Mouse (Mus musculus) embryonic facial prominence, embryonic 13.5 days (tissue): ENCODE data around the gene Pglyrp1. TPM values are rescaled to one million over a fixed set of nuclear protein-coding genes. Genes with fewer than 3 reads are reported as not detected.

ENCODE experiments used
- ATAC-seq: fragments of 200-750 bp; cut with Nextera tagmentation; 2 replicates; pipeline ENCODE4 v1.8.0; 2017; ENCODE audit warnings: low read depth; ENCODE audit not compliant: insufficient number of reproducible peaks, insufficient read depth, low FRiP score, low TSS enrichment
- H3K27ac ChIP-seq: fragments of 300-500 bp; sonication (generic); 2 replicates; pipeline ENCODE4 v1.5.1; 2015; ENCODE audit warnings: moderate library complexity, mild to moderate bottlenecking, inconsistent platforms
- H3K27me3 ChIP-seq: fragments of 300-500 bp; sonication (generic); 2 replicates; pipeline ENCODE4 v1.6.1; 2015; ENCODE audit warnings: mild to moderate bottlenecking, inconsistent platforms
- H3K36me3 ChIP-seq: fragments of 300-500 bp; sonication (generic); 2 replicates; pipeline ENCODE4 v1.6.1; 2015; ENCODE audit warnings: mild to moderate bottlenecking, inconsistent platforms
- H3K4me1 ChIP-seq: fragments of 300-500 bp; sonication (generic); 2 replicates; pipeline ENCODE4 v1.6.1; 2015; ENCODE audit warnings: inconsistent platforms
- H3K4me2 ChIP-seq: fragments of 300-500 bp; sonication (generic); 2 replicates; pipeline ENCODE4 v1.6.1; 2015; ENCODE audit warnings: moderate library complexity, mild to moderate bottlenecking, inconsistent platforms
- H3K4me3 ChIP-seq: fragments of 300-500 bp; sonication (generic); 2 replicates; pipeline ENCODE4 v1.5.1; 2015; ENCODE audit warnings: mild to moderate bottlenecking, inconsistent platforms
- H3K9ac ChIP-seq: fragments of 300-500 bp; sonication (generic); 2 replicates; pipeline ENCODE4 v1.6.1; 2015; ENCODE audit warnings: mild to moderate bottlenecking, inconsistent platforms
- H3K9me3 ChIP-seq: fragments of 300-500 bp; sonication (generic); 2 replicates; pipeline ENCODE4 v1.6.1; 2016; ENCODE audit warnings: inconsistent platforms
- WGBS: fragments of 180-500 bp; shearing (Covaris S2); methylation state at CpG from one replicate; pipeline ENCODE4 v1.1.7; 2015; ENCODE audit warnings: mixed read lengths; 5-methylcytosine and 5-hydroxymethylcytosine counted together
- polyA plus RNA-seq: library from polyadenylated mRNA; unstranded; fragments of >200 nt; fragmentation: Nextera tagmentation; extraction: Ambion mirVana; gene quantifications from 2 replicates; pipeline ENCODE4 v1.2.1, GENCODE M21; 2015

Pglyrp1 gene
- polyA plus RNA-seq, 1 experiment from 2014 or later: 0.76 TPM

DNA sequence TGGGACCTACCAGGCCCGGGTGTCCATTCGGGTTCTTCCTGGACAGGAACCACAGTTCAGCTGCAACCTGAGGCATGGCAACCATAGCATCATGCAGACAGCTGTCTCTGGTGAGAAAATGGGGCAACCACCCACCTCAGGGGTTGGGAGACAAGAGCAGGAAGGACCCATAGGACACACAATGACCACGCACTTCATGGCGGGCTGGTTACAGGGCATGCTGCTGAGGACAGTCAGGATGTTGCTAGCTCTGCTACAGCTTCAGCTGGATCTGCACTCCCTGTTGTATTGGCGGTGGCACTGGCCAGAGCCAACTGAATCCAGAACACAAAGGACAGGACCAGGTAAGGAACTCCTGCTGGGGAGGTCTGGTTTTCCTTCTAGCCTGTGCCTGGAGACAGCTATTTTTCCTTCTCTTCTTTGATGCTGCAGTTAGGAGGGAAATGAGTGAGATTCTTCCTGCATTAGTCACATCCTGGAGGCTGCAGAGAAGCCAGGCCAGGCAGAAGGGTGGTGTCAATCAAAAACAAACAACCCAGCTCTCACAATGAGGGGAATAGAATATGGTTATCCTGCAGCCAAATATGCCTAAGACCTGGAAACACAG is 12.7 kb upstream of the Pglyrp1 start:
- Histone ChIP-seq H3K36me3 (no peaks in the 10 kb centered on the region), H3K27me3 (no peaks in the 10 kb centered on the region), H3K4me3 (no peak overlapping the region), H3K9ac (no peak overlapping the region), H3K4me1 (peaks cover 7% of the 10 kb centered on the region; the same call in 1 of the 2 replicates), H3K4me2 (no peak overlapping the region), H3K27ac (peak overlapping the region; percentile 48), H3K9me3 (no peaks in the 10 kb centered on the region; the same call in 1 of the 2 replicates)
- ATAC-seq: no peak
- WGBS: 76% methylated on average over 5 of the region's 5 CpGs

DNA sequence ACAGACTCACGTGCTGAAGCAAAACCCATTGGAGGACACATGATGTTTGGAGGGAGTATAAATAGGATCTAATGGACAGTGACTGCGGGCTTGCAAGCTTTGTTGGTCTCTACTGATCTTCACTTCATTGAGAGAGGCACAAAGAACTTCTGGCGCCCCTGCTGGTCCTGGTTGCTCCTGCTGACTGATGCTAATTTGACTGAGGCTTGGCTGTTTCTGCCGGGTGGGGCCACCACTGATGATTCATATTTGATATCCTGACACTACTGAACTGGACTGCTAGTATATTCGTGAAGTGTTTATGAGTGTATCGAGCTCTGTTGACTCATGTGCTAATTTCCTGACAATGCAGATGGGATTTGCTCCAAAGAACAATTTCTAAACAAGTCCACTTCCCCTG is 8.3 kb upstream of the Pglyrp1 start:
- no peak for ATAC-seq
- Histone ChIP-seq H3K27ac (no peak overlapping the region), H3K36me3 (no peaks in the 10 kb centered on the region), H3K27me3 (no peaks in the 10 kb centered on the region), H3K4me2 (no peak overlapping the region), H3K9ac (no peak overlapping the region), H3K4me3 (no peak overlapping the region), H3K4me1 (peaks cover 7% of the 10 kb centered on the region; the same call in 1 of the 2 replicates), H3K9me3 (peaks cover under 1% of the 10 kb centered on the region; the same call in 1 of the 2 replicates)
- 83% methylated on average over 6 of the region's 6 CpGs for WGBS

DNA sequence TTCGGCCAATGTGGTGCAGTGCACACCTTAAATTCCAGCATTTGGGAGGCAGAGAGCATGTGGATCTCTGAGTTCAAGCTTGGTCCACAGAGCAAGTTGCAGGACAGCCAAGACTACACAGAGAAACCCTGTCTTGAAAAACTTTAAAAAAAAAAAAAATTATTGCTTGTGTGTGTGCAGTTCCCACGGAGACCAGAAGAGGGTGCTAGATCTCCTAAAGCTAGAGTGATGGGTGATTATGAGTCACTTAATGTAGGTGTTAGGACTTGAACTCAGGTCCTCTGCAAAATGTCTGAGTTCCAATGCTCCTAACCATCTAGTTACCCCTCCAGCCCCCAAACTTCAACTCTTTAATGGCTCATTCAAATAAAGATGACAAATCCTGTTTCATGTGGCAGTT is 2.6 kb upstream of the Pglyrp1 start:
- Histone ChIP-seq H3K4me3 (no peak overlapping the region), H3K4me2 (no peak overlapping the region), H3K36me3 (no peaks in the 10 kb centered on the region), H3K4me1 (0 out of 2 replicates have a peak, but pooled peaks cover 3% of the 10 kb centered on the region), H3K27me3 (no peaks in the 10 kb centered on the region), H3K27ac (no peak overlapping the region), H3K9me3 (peaks cover 8% of the 10 kb centered on the region; the same call in 1 of the 2 replicates), H3K9ac (no peak overlapping the region)
- no peak for ATAC-seq
- WGBS: 88% methylated on average over 2 of the region's 2 CpGs

DNA sequence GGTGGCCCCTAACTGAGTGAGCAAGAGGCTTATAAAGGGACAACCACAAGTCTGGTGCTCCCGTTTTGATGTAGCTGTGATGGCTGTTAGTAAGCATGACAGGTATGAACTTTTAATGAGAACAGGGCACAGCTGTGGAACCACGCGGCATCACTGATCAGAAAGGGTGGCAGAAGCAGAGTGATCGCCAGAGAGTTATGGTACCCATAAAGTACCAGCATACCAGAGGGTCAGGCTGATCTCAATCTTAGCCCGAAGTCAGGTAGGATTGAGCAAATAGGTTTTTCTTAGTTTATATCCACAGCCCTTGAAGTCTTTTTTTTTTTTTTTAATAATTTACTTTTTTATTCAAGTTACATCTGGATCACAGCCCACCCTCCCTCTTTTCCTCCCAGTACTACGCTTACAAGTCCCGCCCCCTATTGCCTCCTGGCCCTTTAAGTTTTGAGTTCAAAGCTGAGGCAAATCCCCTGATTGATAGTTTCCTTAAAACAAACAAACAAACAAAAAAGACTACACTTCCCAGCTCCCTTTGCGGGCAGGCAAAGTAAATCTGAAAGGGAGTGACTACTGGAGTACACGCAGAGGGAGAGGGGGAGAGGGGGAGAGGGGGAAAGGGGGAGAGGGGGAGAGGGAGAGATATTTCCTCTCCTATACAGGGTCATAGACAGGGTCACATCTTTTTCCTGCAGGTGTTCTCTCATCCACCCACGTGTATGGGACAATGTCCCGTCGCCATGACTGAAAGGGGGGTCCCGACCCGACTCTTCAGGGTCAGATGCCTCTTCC is 1.1 kb downstream of the Pglyrp1 start:
- Histone ChIP-seq H3K4me3 (peak overlapping the region; percentile 47), H3K9me3 (peaks cover 8% of the 10 kb centered on the region; the same call in 1 of the 2 replicates), H3K9ac (peak overlapping the region; percentile 68), H3K4me1 (0 out of 2 replicates have a peak, but pooled peaks cover 3% of the 10 kb centered on the region), H3K36me3 (no peaks in the 10 kb centered on the region), H3K27ac (no peak overlapping the region), H3K4me2 (peak overlapping the region; percentile 83), H3K27me3 (no peaks in the 10 kb centered on the region)
- no peak for ATAC-seq
- 28% methylated on average over 14 of the region's 14 CpGs for WGBS

DNA sequence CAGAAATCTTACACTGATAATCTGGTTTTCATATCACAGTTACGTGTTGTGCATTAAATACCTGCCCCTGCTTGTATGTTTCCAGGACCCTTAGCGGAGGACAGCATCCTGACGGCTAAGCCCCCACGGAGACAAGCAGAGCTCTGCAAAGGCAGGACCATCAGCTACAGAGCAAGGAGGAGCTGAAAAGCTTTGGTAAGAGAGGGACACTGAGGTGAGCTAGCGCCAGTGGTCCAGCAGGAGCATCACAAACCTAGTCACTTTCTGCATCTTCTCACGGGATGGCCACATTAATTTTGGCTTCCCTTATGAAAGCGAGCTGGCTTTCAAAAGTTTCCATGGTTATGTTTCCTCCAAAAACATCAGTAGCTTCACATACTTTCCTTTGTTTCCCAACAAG is 1.7 kb downstream of the Pglyrp1 start:
- Histone ChIP-seq H3K4me3 (peak overlapping the region; percentile 47), H3K36me3 (no peaks in the 10 kb centered on the region), H3K27me3 (no peaks in the 10 kb centered on the region), H3K9ac (peak overlapping the region; percentile 68), H3K27ac (no peak overlapping the region), H3K4me2 (peak overlapping the region; percentile 83), H3K9me3 (peaks cover 8% of the 10 kb centered on the region; the same call in 1 of the 2 replicates), H3K4me1 (0 out of 2 replicates have a peak, but pooled peaks cover 3% of the 10 kb centered on the region)
- WGBS: 2% methylated on average over 7 of the region's 7 CpGs
- peak; percentile 60 for ATAC-seq

DNA sequence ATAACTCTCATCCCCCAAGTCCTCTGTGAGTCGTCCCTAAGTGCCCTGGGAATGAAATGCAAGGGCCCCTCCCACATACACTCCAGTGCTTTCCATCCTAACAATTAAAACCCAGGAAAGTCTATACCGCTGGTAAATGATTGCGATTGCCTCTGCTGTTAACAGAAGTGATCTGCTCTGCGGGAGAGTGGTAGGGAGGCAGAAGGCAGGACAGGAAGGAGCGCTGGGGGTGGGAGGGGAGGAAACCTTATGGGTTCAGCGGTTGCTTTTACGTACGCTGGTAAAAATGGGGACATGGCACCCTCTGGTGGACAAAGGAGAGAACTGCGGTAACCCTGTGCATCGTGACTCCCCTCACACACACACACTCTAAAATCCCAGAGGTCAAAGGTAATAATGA is 2.1 kb downstream of the Pglyrp1 start:
- Histone ChIP-seq H3K4me3 (peak overlapping the region; percentile 47), H3K4me2 (peak overlapping the region; percentile 83), H3K36me3 (no peaks in the 10 kb centered on the region), H3K27ac (no peak overlapping the region), H3K4me1 (0 out of 2 replicates have a peak, but pooled peaks cover 3% of the 10 kb centered on the region), H3K27me3 (no peaks in the 10 kb centered on the region), H3K9me3 (0 out of 2 replicates have a peak, but pooled peaks cover 3% of the 10 kb centered on the region), H3K9ac (peak overlapping the region; percentile 68)
- under 1% methylated on average over 10 of the region's 10 CpGs for WGBS
- 0 out of 2 replicates have a peak, but pooled peaks have one; percentile 63 for ATAC-seq

DNA sequence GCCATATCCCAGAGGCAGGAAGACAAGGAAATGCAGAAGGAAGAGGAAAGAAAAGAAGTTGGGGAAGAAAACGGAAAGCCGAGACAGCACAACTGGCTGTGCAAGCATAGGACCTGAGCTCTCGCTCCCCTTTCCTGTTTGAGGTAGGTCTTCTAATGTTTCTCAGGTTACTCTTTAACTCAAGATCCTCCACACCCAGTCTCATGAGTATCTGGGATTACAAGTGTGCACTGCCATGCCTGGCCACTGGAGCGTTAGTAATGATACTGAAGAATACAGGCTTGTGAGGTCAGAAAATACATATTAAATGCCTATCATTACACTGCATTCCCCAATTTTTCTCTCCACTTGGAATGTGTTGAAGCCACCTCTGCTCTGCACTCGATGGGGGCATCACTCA is 4.2 kb downstream of the Pglyrp1 start:
- no peaks in the 10 kb centered on the region for H3K27me3 ChIP-seq
- H3K9me3 ChIP-seq: no peaks in the 10 kb centered on the region
- H3K27ac ChIP-seq: no peak overlapping the region
- no peak for ATAC-seq
- H3K4me3 ChIP-seq: no peak overlapping the region
- 81% methylated on average over 5 of the region's 5 CpGs for WGBS
- H3K4me2 ChIP-seq: no peak overlapping the region
- H3K36me3 ChIP-seq: no peaks in the 10 kb centered on the region
- 0 out of 2 replicates have a peak, but pooled peaks cover 3% of the 10 kb centered on the region for H3K4me1 ChIP-seq
- no peak overlapping the region for H3K9ac ChIP-seq

DNA sequence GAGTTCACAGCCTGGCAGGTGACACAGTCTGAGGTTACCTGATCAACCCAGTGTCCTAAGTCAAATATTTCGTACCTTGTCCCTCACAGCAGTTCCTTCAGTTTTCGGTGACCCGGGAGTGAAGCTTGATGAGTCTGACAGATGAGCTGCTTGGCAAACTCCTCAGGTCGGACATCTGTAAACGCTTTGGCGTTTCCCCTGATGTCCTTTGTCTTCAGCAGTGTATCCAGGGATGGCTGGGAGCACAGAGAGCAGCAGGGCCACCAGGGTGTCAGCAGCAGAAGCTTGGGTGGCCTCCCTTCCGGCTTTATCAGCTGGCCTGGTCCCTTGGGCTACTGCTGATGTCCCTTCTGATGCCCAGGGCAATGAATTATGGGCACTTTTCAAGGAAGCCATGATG is 7.6 kb downstream of the Pglyrp1 start:
- H3K4me1 ChIP-seq: no peaks in the 10 kb centered on the region
- no peak overlapping the region for H3K9ac ChIP-seq
- H3K4me3 ChIP-seq: no peak overlapping the region
- no peaks in the 10 kb centered on the region for H3K9me3 ChIP-seq
- H3K36me3 ChIP-seq: no peaks in the 10 kb centered on the region
- 65% methylated on average over 7 of the region's 7 CpGs for WGBS
- H3K27me3 ChIP-seq: no peaks in the 10 kb centered on the region
- no peak overlapping the region for H3K4me2 ChIP-seq
- H3K27ac ChIP-seq: no peak overlapping the region
- no peak for ATAC-seq

DNA sequence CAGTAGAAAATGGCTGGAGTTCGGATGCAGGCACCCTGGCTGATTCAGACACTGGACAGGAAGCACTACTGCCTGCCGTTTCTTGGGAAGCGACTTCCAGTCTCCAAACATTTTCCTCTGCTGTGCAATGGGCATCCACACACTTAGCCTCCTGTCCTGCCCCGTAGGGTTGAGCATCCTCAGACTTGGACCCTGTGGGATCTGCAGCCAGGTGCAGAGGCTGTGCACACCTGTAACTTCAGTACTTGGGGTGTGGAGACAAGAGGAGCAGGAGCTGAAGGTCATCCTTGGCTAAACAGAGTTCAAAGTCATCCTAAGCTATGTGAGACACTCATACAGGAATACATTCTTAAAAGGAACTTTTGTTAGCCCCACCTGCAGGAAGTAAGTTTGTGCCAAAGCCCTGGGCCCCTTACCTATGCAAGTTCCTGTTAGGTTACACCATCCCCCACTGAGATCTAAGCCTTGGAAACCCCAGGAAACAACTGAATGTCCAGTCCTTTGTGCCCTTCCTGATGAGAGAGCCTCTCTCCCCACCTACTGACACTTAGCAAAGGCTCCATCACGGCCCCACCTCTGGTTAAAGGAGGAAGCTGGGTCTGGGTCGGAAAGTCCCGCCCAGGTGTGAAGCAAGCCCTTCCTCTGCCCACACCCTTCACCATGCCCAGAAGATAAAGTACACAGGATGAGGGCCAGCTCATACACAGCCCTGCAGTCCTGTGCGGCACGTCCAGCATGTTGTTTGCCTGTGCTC is 13.0 kb downstream of the Pglyrp1 start:
- WGBS: 65% methylated on average over 9 of the region's 9 CpGs
- Histone ChIP-seq H3K4me3 (no peak overlapping the region), H3K9me3 (no peaks in the 10 kb centered on the region), H3K4me1 (no peaks in the 10 kb centered on the region), H3K9ac (peak overlapping the region; percentile 40; the same call in 1 of the 2 replicates), H3K27ac (no peak overlapping the region), H3K36me3 (0 out of 2 replicates have a peak, but pooled peaks cover 3% of the 10 kb centered on the region), H3K4me2 (no peak overlapping the region), H3K27me3 (no peaks in the 10 kb centered on the region)
- no peak for ATAC-seq

DNA sequence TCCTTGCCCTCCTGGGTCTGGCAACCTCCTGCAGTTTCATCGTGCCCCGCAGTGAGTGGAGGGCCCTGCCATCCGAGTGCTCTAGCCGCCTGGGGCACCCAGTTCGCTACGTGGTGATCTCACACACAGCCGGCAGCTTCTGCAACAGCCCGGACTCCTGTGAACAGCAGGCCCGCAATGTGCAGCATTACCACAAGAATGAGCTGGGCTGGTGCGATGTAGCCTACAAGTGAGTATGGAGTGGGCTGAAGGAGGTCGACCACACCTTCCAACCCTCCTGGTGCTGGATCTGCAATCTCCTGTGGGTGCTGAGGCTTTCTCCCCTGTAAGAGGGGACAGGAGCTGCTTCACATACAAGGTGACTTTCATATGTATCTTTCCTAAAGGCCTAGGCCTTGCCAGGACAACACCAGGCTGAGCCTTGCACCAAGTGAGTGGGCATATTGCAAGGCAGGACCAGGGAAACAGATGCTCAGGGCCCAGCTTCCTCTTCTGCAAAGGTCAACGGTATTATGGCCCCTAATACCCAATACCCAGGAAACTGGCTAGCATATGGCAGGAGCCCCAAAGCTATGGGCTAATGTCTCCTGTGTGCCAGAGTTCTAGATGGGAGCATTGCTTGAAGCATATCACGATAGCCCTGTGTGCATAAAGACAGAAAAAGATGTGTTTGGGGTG is 13.8 kb downstream of the Pglyrp1 start:
- Histone ChIP-seq H3K9ac (peak overlapping the region; percentile 40; the same call in 1 of the 2 replicates), H3K9me3 (no peaks in the 10 kb centered on the region), H3K27ac (no peak overlapping the region), H3K4me3 (no peak overlapping the region), H3K4me1 (no peaks in the 10 kb centered on the region), H3K36me3 (0 out of 2 replicates have a peak, but pooled peaks cover 3% of the 10 kb centered on the region), H3K27me3 (no peaks in the 10 kb centered on the region), H3K4me2 (no peak overlapping the region)
- 63% methylated on average over 13 of the region's 13 CpGs for WGBS
- no peak for ATAC-seq

DNA sequence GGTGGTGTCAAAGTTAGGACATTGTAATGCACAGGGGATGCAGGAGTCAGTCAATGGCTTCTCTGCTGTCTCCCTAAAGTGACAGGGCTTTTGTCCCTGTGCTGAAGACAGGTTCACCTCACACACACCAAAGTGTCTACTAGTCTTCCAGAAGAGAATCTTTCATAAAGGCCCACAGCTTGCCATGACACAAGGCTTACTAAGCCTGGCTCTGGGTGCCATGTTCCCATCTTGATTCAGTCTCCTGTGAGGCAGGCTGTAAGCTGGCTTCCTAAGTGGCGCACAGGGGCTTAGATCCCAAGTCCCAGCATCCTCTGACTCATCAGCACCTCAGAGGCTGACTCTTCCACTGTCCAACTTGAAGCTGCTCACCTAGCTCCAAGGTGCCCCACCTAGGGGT is 15.8 kb downstream of the Pglyrp1 start:
- ATAC-seq: no peak
- WGBS: 88% methylated on average over 1 of the region's 1 CpGs
- H3K27ac ChIP-seq: no peak overlapping the region
- H3K9ac ChIP-seq: no peak overlapping the region
- H3K36me3 ChIP-seq: 0 out of 2 replicates have a peak, but pooled peaks cover 11% of the 10 kb centered on the region
- H3K4me2 ChIP-seq: no peak overlapping the region
- H3K9me3 ChIP-seq: no peaks in the 10 kb centered on the region
- no peaks in the 10 kb centered on the region for H3K27me3 ChIP-seq
- H3K4me3 ChIP-seq: no peak overlapping the region
- 0 out of 2 replicates have a peak, but pooled peaks cover under 1% of the 10 kb centered on the region for H3K4me1 ChIP-seq
